Mouse (Mus musculus) cerebellum, adult 11 months (tissue): ENCODE data around the gene Slc6a17.

Source experiments
- DNase-seq: peaks from one replicate; pipeline ENCODE4 v3.0.0; 2022

The Slc6a17 gene

DNA sequence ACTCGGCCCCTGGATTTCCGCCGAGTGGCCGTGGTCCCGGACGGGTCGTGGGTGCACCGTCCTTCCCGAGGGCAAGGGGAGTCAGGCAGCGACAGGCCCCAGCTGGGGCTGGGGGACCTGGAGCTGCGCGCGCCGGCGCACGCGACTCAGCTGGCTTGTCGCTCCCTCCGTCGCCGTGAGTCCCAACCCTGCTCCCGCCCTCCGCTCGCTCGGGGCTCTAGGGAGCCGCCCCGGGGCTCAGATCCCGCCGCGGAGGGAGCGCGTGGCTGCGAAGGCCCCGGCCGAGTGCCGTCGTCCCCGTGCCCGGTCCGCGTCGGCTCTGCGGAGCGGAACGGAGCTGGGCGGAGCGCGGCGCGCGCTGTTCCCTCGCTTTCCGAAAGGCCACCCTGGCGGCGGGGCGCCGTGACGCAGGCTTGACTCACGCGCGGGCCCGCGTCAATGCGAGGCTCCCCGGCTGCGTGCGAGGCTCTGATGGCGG is at the start of gene Slc6a17:
Slc6a17 (minus strand) TSS at position 388 of the 478 bp plus-strand sequence.
- DNase-seq: peak; percentile 85

- DNase-seq: no peak
Observed at GRCm38 (mm10) chr3:107565331-107565730, 47.5 kb upstream of the Slc6a17 start.

DNA sequence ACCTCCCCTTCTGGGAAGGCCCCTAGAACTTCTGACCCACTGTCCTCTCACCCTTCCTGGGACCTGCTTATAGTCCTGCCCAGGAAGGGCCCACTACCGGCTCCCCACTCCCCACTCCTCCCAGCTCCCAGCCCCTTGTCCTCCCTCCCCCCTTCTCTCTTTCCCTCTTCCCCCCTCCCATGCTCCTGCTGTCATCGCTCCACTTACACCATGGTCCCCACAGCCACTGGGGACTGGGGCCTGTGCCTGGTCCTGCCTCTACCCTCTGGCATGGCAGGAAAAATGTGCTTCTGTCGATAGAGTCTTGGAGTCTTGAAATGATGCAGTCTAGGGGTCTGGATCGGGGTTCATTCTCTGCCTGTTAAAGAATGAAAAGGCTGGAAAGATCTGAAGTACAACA is 46.1 kb upstream of the Slc6a17 start:
- no peak for DNase-seq

- no peak for DNase-seq
Observed at GRCm38 (mm10) chr3:107562591-107562990, 44.8 kb upstream of the Slc6a17 start.

GRCm38 (mm10) chr3:107562104-107562503 is 44.3 kb upstream of the Slc6a17 start:
- DNase-seq: no peak

DNA sequence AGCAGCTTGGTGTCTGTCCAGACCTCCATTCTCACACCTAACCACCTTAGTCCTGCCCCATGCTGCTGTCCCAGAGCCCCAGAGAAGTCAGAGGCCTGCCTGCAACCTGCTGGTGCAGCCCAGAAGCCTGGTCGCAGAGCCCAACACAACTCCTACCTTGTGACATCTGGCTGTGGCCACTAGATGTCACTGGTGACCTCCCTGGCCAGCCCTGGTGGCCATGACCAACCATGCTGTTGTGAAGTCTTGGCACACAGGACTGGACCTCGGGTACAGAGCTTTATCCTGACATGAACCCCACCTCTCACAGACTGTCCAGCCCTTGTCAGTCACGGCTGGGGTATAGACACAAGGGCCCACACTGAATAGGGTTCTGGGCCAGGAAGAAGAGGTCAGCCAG is 41.4 kb upstream of the Slc6a17 start:
- peak; percentile 71 for DNase-seq

DNA sequence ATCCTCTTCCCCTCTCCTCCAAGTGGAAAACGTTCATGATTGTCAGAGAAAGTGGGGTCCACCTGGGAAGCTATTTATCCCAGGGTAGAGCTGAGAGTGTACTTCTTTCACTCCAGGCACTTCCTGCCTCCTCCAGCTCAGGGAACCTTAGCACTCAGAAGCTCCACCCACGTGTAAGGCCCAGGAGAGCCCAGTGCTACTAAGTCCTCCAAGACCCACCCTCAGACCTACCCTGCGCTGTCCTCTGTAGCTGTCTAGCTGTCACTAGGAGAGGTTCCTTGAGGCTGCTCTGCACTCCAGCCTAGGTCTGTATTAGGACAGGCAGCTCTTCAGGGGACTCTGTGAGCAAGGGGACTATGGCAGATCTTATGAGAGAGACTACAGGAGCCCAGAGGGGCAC is 40.9 kb upstream of the Slc6a17 start:
- DNase-seq: no peak

GRCm38 (mm10) chr3:107554842-107555241 is 37.0 kb upstream of the Slc6a17 start, which contains the start of gene Ubl4b:
TSS of gene Ubl4b (minus strand) at chr3:107555073.
- DNase-seq: no peak

GRCm38 (mm10) chr3:107550409-107551049 is 32.7 kb upstream of the Slc6a17 start:
- peak; percentile 66 for DNase-seq

DNA sequence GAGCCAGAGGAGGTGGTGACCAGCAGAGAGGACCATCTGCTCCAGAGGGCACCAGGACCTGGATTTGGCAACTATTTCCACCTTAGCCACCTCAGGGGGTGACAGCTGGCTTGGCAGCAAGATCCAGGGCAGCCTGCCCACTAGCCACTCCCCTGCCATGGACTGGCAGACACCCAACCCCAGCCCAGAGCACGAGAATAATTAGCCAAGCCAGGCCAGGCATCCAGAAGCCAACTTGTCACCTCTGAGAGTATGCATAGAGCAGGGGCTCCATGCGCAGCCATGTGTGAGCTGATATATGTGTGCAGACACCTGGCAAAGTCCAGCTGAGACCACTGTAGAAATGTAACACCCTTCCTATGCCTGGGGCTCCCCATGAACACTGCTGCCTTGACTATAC is 29.1 kb upstream of the Slc6a17 start:
- peak; percentile 82 for DNase-seq

DNA sequence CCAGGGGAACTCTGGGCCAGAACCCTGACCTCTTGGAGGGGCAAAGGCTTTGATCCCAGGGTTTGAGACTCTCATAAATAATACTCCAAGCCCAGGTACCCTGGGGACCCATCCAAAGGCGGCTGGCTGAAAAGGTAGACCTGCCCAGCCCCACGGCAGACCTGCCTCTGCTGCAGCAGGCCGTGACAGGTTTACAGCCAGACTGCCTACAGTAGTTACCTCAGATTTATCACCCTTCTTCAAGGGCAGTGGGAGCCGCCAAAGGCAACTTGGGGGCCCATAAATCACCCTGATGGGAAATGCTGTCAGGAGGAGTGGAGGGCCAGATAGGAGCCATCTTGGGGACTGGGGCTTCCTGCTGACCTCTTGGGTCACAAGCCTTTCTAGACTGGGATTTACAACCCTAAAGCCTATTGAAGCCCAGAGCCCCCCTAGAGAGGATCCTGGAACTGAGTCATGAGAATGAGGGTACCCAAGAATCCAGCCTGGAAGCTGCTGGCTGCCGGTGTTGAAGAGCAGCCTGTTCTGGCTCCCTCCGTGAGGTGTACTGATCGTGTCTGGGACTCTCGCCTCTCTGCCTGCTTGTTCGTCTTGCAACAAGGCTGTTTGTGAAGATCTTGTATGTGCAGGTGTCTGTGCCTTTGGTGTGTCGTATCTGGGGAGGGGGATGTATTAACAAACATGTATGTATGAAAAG is 28.0 kb upstream of the Slc6a17 start:
- DNase-seq: no peak

DNA sequence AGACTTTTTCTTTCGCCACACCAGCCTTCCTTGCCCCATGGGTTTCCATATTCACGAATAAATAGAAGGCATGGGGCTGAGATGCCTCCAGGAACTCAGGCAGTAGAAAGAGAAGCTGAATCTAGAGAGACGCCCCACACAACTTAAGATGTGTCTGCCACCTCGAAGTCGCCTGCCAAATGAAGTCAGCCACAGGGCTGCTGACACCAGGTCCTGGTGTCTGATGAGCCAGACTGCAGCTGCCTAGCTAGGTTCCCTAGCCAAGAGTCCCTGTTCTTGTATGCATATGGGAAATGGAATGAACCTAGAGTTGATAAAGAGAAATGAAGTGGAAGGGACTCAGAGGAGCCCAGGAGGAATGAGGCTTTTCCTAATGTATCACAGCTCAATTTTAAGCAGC is 27.5 kb upstream of the Slc6a17 start:
- no peak for DNase-seq

GRCm38 (mm10) chr3:107543158-107544080 is 25.6 kb upstream of the Slc6a17 start:
- DNase-seq: no peak

DNA sequence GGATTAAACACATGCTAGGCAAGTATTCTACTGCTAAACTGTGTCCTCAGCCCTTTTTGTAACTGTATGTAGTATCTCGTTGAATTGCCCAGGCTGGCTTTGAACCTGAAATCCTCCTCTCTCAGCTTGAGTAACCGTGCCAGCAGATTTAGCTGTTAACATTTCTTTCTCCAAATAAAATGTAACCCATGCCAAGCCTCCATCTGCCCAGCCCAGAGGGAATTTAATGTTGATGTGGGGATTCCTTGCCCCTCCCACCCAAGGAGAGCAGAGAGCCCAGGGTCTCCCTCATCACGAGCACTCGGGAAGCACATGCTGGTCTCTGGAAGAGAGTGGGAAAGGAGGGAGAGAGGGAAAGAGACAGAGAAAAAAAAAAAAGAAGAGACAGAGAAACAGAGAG is 24.8 kb upstream of the Slc6a17 start:
- no peak for DNase-seq

- DNase-seq: no peak
Observed at GRCm38 (mm10) chr3:107537504-107537889, 19.7 kb upstream of the Slc6a17 start.

GRCm38 (mm10) chr3:107536810-107537503 is 19.1 kb upstream of the Slc6a17 start:
- DNase-seq: peak; percentile 75

- no peak for DNase-seq
Observed at GRCm38 (mm10) chr3:107534951-107535350, 17.1 kb upstream of the Slc6a17 start.

DNA sequence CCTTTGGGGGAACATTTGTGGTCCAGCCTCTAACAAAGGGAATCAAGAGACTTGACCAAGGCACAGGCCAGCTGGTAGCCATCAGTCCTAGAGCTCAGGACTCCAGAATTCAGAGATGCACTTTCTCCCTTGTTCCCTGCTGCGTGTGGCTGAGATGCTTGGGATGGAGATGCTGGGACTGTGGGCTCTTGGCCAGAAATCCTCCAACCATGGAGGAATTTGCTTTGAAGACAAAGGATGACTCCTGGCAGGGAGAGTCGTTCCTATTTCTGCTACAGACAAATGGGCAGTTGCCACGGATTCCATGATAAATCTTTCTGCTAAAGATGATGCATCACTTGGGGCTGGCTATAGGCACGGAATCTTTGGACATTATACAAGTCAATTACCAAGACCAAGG is 15.7 kb upstream of the Slc6a17 start:
- no peak for DNase-seq

GRCm38 (mm10) chr3:107530581-107530980 is 12.8 kb upstream of the Slc6a17 start:
- DNase-seq: no peak

- no peak for DNase-seq
Observed at GRCm38 (mm10) chr3:107529182-107529581, 11.4 kb upstream of the Slc6a17 start.

GRCm38 (mm10) chr3:107528401-107529118 is 10.7 kb upstream of the Slc6a17 start:
- DNase-seq: peak; percentile 56

- DNase-seq: no peak
Observed at GRCm38 (mm10) chr3:107524547-107524946, 6.7 kb upstream of the Slc6a17 start.
